Mouse (Mus musculus) natural killer cell, adult 2 months (primary cell): ENCODE results near the gene Galntl6.

Experiments
- DNase-seq, 2 experiments: peaks; one replicate each; pipeline ENCODE4 v3.0.0; 2022; ENCODE audit warnings: low spot score in 2 of 2

Gene Galntl6

GRCm38 (mm10) chr8:58258577-58259315 is 653.7 kb downstream of the Galntl6 start:
- DNase-seq: no peak

- DNase-seq: no peak
Observed at GRCm38 (mm10) chr8:58253620-58254019, 658.8 kb downstream of the Galntl6 start.

GRCm38 (mm10) chr8:58244830-58245229 is 667.6 kb downstream of the Galntl6 start:
- no peak for DNase-seq

- DNase-seq: no peak
Observed at GRCm38 (mm10) chr8:58234220-58234619, 678.2 kb downstream of the Galntl6 start.

GRCm38 (mm10) chr8:58228725-58229124 is 683.7 kb downstream of the Galntl6 start:
- DNase-seq: no peak

- DNase-seq: no peak
Observed at GRCm38 (mm10) chr8:58217885-58218284, 694.6 kb downstream of the Galntl6 start.

GRCm38 (mm10) chr8:58189694-58190093 is 722.7 kb downstream of the Galntl6 start:
- DNase-seq: no peak

GRCm38 (mm10) chr8:58146961-58147360 is 765.5 kb downstream of the Galntl6 start:
- no peak for DNase-seq

- no peak for DNase-seq
Observed at GRCm38 (mm10) chr8:58086733-58087132, 825.7 kb downstream of the Galntl6 start.

- no peak for DNase-seq
Observed at GRCm38 (mm10) chr8:58084931-58085330, 827.5 kb downstream of the Galntl6 start.

GRCm38 (mm10) chr8:58081715-58082114 is 830.7 kb downstream of the Galntl6 start:
- DNase-seq: no peak

- DNase-seq: no peak
Observed at GRCm38 (mm10) chr8:58074611-58075010, 837.8 kb downstream of the Galntl6 start.

GRCm38 (mm10) chr8:58073733-58074132 is 838.7 kb downstream of the Galntl6 start:
- no peak for DNase-seq

GRCm38 (mm10) chr8:58032271-58032670 is 880.2 kb downstream of the Galntl6 start:
- DNase-seq: no peak

GRCm38 (mm10) chr8:58025558-58025957 is 886.9 kb downstream of the Galntl6 start:
- no peak for DNase-seq

GRCm38 (mm10) chr8:58025094-58025493 is 887.3 kb downstream of the Galntl6 start:
- DNase-seq: no peak

- no peak for DNase-seq
Observed at GRCm38 (mm10) chr8:58023426-58024176, 888.8 kb downstream of the Galntl6 start.

GRCm38 (mm10) chr8:57989428-57990171 is 922.8 kb downstream of the Galntl6 start:
- DNase-seq: no peak

GRCm38 (mm10) chr8:57977372-57977771 is 935.1 kb downstream of the Galntl6 start:
- no peak for DNase-seq

GRCm38 (mm10) chr8:57974093-57974492 is 938.3 kb downstream of the Galntl6 start:
- no peak for DNase-seq

- DNase-seq: no peak
Observed at GRCm38 (mm10) chr8:57972832-57973231, 939.6 kb downstream of the Galntl6 start.

GRCm38 (mm10) chr8:57966676-57967075 is 945.8 kb downstream of the Galntl6 start:
- no peak for DNase-seq
